Mouse (Mus musculus) MEL (cell line): ENCODE measurements around the gene Slc4a10.

Experiments used
- CHD1 ChIP-seq: IDR thresholded peaks from 2 replicates; pipeline ENCODE4 v1.6.1; 2012; ENCODE audit warnings: low read depth, mild to moderate bottlenecking, inconsistent platforms, low read length, improper control_type of control experiment
- CTCF ChIP-seq, 3 experiments: IDR thresholded peaks in 2 of 3; conservative IDR thresholded peaks in 1 of 3; 2 replicates each; pipeline ENCODE4 v1.5.1; 2011 to 2012; ENCODE audit warnings: low read length in 3 of 3, low read depth in 2 of 3, mild to moderate bottlenecking in 2 of 3, improper control_type of control experiment in 1 of 3, inconsistent platforms in 1 of 3, mixed read lengths in 1 of 3, moderate library complexity in 1 of 3; ENCODE audit not compliant: control insufficient read depth in 1 of 3, insufficient read depth in 1 of 3, poor library complexity in 1 of 3, severe bottlenecking in 1 of 3
- E2F4 ChIP-seq: IDR thresholded peaks from 2 replicates; pipeline ENCODE4 v1.6.1; 2011; ENCODE audit warnings: low read depth, low read length, improper control_type of control experiment, borderline replicate concordance
- EP300 ChIP-seq, 2 experiments: IDR thresholded peaks; 2 replicates each; pipeline ENCODE4 v1.6.1; 2011; ENCODE audit warnings: improper control_type of control experiment in 2 of 2, low read length in 2 of 2, low read depth in 1 of 2, mild to moderate bottlenecking in 1 of 2
- HCFC1 ChIP-seq: IDR thresholded peaks from 2 replicates; pipeline ENCODE4 v1.6.1; 2012; ENCODE audit warnings: low read depth, mild to moderate bottlenecking, inconsistent platforms, low read length, improper control_type of control experiment, moderate library complexity
- POLR2A ChIP-seq, 2 experiments: IDR thresholded peaks; 2 replicates each; pipeline ENCODE4 v1.6.1; 2011 to 2012; ENCODE audit warnings: low read length in 2 of 2, mild to moderate bottlenecking in 2 of 2, control low read depth in 1 of 2, improper control_type of control experiment in 1 of 2, low read depth in 1 of 2, moderate library complexity in 1 of 2; ENCODE audit not compliant: control insufficient read depth in 1 of 2, insufficient read depth in 1 of 2, poor library complexity in 1 of 2
- TAL1 ChIP-seq: IDR thresholded peaks from 2 replicates; pipeline ENCODE4 v1.6.1; 2012; ENCODE audit warnings: mild to moderate bottlenecking, inconsistent platforms, low read length, moderate library complexity, mixed read lengths
- TCF12 ChIP-seq: IDR thresholded peaks from 2 replicates; pipeline ENCODE4 v1.6.1; 2014; ENCODE audit warnings: low read depth, mild to moderate bottlenecking, inconsistent platforms, low read length, improper control_type of control experiment, moderate library complexity
- ZKSCAN1 ChIP-seq: IDR thresholded peaks from 2 replicates; pipeline ENCODE4 v1.6.1; 2012; ENCODE audit warnings: low read depth, mild to moderate bottlenecking, inconsistent platforms, low read length, improper control_type of control experiment, moderate library complexity

DNA sequence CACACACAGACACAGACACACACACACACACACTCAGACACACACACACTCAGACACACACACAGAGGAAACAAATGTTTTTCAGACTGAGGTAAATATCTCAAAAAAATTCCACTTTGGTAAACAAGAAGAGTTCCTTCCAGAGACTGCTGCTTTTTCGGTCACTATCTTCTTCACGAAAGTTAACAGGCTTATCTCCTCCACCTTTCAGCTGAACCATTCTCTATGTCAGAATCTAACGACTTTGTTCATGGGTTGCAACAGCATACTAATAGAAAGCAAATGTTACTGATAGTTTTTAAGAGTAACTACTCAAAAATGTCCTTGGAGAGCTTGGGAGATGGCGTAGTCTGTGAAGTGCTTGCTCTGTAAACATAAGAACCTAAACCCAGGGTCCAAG lies 241.3 kb downstream of the Slc4a10 start:
- TF ChIP-seq POLR2A (IDR thresholded peaks at IDR 0.05; ENCODE audit: control insufficient read depth in 1 of 2, insufficient read depth in 1 of 2, low read depth in 1 of 2, low read length in 2 of 2, poor library complexity in 1 of 2) (no peak), CTCF (IDR thresholded peaks at IDR 0.05 in 2 of 3, conservative IDR thresholded peaks at IDR 0.05 in 1 of 3; ENCODE audit: control insufficient read depth in 1 of 3, insufficient read depth in 1 of 3, low read depth in 2 of 3, low read length in 3 of 3, poor library complexity in 1 of 3, severe bottlenecking in 1 of 3) (no peak), HCFC1 (no peak), CHD1 (no peak), TAL1 (no peak), E2F4 (no peak), TCF12 (no peak), EP300 (IDR thresholded peaks at IDR 0.05; ENCODE audit: low read depth in 1 of 2, low read length in 2 of 2) (peak in 1 of 2 experiments; percentile 42; a peak in 1 of 4 replicates), ZKSCAN1 (no peak)
